Mouse (Mus musculus) spleen, postnatal 10 days (tissue): ENCODE measurements at regions not wholly inside any gene's neighbourhood (a gene's known extent, or its start where the extent isn't known, plus 50 kb on each side); places are given as distances from the start of the nearest gene placed in this dataset.
A peak's percentile ranks its signal among the peaks of the same experiment; 100 is the strongest.

Source experiments
- DNase-seq, 2 experiments: peaks; one replicate each; pipeline ENCODE4 v3.0.0; 2021 to 2022; ENCODE audit warnings: low spot score in 2 of 2

DNA sequence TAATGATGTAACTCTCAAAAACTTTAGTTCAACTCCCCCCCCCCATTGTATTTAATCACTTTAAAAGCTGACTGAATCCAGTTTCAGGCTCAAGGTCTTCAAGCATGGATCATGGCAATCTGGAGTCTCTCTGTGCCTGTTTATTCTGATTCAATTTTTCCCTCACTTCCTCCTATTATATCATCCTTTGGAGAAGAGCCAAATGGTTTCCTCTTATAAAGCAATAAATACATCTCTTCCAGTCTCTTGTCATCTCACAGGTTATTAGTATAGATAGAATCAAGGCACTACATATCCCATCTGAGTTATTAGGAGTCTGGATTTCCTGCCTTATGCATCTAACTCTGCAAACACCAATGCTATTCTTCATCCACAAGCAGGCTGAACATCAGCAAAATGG lies 530.2 kb upstream of the Pdcd1 start:
- DNase-seq = no peak

DNA sequence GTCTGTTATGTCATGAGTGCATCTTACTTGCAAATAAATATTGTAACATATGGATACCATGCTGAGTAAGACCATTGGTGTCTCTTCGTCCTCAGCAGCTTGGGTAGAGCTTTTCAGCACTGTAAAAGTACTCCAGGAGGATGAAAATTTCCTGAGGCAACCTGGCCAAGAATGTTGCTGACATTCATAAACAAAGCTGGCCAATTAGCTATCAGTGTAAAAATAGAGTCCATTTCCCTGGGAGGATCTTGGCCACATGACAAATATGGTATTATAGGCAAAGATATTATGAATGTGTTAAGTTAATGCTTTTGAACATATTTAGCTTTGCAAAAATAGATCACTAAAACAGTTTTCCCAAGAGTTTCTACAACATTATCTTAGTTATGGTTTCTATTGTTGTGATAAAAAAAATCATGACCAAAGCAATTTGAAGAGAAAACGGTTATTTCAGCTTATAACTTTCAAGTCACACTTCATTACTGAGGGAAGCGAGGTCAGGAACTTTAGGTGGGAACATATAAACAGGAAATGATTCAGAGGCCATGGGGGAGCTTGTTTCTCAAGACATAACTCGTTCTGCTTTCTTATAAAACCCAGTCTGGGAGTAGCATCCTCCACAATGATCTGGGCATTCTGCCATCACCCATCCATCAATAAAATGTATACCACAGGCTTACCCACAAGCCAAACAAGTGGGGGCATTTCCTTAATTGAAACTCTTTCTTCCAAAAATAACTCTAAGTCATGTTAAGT lies 529.5 kb upstream of the Pdcd1 start:
- no peak for DNase-seq

DNA sequence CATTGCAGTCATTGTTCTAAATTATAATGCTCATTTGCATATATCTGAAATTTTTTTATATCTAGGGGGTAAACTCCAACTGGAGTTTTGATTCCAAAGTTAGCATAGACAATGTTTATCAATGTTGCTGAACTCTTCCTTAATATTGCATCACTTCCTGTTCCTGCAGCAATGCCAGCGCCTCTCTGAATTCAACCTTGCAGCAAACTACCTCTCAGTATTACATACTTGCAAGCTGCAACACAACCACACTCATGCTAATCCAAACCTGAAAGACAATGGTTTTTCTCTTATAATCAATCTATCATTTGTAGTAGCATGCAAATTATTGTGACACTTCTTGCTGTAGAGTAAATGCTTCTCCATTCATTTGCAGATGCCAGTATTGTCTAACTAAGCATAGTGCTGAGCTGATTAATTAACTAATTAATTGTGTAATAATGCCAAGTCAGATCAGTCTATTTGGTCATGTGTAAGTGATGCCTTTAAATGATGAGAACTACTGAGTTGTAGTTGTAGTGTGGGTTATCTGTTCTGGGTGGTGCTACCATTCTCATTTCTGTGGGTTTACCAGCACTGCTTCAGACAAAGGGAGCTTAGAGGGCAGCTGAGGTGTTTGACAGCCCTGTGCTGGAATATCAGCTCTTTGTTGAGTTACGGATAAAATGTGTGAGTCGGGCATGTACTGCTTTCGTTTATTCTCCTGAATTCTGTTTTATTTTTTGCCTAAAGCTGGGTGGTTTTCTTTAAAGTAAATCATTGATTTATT lies 480.6 kb upstream of the Pdcd1 start:
- DNase-seq = no peak

DNA sequence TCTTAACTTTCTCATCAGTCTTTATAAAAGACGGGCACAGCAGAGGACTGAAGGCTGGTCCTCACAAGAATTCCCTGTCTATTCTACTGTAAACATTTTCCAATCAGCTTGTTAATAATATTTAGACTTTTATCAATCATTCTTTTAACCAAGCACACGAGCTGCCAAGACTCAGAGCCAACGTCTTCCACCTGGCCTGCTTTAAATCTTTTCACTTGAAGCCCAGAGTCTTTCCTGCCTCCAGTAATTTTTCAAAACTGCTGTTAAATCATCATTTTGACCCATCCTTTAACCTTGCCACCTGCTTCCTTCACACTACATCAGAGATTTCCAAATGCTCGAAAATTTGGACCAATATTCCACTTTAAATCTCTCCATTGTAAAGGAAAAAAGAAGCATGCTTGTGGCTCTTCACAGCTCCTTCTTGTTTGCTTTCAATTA lies 451.7 kb upstream of the Pdcd1 start:
- DNase-seq = no peak

DNA sequence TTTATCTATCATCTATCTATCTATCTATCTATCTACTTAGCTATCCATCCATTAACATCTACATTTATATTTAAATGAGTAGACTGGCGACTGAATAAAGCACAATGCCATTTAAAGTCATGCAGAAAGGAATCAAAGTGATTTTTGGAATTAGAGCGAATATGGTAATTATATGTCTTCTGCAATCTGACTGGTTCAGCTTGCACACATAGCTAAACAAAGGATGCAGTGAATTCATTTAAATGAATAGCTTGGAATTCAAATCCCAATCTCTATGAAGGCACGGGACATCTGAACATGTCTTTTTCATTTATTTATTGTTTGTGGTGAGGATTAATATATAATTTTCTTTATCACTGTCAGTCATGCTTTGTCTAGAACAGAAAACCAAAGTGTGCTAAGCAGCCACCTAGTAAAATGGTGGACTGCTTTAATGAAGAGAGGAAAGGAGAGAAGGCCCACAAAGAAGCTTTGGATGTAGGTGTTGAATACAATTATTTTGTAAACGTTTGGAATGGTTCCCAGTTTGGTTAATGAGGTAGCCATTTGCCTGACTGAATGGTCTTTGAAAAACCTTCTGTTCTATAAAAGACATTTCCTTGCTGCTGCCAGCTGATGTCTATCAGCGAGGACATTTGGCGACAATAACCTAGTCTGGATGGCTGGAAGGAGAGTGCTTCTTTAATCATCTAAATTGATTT lies 451.2 kb upstream of the Pdcd1 start:
- no peak for DNase-seq

DNA sequence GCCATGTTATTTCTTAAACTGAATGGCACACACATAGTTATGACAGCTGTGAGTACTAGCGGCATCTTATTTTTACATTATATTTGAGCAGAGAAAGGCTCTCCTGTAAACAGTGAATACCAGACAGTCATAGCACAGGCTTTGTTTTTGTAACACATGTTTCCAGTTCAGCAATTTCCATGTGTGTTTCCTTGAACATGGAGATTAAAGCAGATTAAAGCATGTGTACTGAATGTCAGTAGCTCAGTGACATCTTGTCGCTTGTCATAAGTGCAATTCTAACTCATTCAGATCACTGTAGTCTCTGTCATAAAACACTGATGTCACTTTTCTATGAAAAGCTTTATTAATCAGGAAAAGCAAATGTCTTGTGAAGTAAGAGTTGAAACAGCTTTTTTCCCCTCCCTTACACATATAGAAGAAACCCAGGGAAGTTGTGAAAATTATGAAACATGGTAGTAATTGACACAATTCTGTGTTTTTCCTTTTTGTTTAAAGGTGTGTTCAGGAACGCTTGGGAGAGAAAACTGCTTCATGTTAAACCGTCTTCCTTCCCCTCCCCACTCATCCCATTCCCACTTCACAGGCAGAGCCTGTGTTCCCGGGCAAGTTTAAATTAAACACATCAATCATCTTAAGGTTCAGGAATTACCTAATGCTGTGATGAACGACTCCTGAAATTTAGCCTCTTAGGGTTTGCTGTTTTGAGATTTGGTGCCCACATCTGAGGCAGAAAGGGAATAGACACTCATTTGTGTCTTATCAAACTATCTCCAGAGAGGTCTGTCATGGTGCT lies 449.9 kb upstream of the Pdcd1 start:
- DNase-seq = no peak

DNA sequence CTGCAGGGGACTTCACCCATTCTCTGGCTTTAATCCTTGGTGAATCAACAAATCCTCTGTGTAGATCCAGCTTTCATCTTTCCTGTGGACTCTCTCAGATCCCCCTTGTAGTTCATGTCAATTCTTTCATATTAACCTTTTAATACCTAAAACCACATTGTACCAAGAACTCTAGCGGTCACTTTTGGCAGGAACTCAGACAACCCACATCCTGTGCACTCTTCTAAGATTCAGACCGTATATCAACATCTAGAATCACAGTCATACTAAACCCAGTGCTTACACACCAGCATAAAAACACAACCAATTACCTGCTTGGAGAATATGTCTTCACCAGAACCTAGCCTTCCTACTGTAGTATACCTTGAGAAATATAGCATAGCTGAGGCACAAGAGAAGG lies 444.6 kb upstream of the Pdcd1 start:
- no peak for DNase-seq

DNA sequence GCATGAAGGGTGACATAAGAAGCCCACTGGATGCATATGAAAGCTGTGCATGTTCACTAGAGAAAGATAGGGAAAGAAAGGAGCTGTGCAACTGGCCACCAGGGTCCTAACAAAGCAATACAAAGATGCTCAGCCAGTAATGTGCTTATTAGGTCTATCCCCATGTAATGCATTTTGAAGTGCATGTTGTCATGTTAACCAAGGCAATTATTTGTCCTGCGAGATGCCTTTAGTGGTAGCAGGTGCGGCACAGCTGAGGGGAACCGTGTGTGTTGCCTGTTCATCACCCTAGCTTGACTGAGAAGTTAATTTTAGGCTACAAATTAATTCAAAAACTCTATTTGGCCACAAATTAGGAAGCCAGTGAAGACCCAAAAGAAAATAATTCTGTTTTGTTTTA lies 444.0 kb upstream of the Pdcd1 start:
- no peak for DNase-seq

DNA sequence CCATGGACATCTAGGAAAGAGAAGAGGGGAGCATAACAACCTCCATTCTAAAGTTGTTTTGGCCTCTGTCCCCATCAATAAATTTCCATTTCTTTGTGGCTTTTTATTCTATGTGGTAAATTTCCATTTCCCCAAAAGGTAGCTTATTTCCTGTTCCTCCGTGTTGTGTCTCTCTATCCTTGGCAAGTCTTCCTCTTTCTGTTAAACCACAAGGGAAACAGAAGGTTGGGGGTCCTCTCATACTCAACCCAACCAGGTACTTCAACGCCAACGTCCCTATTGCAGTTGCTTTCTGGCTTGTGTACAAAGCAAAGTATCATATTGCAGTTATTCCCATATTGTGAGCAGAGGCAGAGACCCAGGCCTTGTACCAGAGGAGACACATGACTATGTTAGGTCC lies 434.7 kb upstream of the Pdcd1 start:
- no peak for DNase-seq

DNA sequence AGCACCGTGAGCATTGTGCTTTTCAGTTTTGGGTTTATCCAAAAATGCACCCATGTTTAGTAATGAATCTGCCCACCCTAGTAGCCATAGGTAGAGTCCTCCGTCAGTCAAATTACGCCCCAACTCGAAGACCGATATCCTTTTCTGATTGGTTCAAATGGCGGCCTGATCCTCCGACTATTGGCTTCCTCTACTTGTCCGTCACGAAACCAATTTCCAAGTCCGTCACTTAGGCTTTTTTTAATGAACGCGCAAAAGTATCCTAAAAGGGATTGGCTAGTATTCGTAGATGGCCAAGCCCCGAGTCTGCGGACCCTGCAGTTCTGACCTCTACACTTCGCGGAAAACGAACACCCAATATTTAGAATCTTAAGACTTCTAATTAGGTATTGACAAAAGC lies 417.5 kb upstream of the Pdcd1 start:
- DNase-seq = peak in 1 of 2 experiments; percentile 25

DNA sequence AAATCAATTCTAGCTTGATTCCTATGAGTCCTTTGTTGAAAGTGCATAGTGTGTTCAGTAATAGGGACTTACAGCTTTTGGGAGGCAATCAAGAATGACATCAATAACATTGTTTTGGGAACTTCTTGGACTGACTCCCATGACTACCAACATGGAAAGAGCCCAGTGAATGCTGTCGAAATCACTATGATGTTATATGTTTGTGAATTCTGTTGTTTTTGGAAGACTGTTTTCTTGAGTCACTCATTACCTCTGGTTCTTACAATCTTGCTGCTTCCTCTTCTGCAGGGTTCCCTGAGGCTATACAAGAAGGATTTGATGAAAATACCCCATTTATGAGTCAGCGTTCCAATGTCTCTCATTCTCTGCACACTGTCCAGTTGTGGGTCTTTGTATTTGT lies 371.4 kb upstream of the Pdcd1 start:
- no peak for DNase-seq

DNA sequence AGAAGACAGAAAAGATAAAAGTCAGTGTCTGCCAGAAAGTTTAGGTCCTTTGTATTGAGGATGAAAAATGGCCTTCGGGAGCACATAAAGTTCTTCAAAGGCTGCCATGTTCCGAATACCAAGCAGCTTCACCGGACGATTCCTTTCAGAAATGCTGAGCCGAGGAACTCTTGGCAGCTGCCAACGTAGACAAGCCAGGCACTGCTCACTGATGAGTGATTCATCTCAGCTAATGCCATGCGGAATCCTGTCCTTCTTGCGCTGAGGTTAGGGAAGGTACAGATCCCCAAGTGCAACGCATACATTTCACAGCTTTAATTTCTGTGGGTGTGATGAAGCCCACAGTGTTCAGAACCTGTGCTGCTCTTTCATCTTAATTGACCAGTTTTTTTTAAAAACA lies 360.7 kb upstream of the Pdcd1 start:
- no peak for DNase-seq

DNA sequence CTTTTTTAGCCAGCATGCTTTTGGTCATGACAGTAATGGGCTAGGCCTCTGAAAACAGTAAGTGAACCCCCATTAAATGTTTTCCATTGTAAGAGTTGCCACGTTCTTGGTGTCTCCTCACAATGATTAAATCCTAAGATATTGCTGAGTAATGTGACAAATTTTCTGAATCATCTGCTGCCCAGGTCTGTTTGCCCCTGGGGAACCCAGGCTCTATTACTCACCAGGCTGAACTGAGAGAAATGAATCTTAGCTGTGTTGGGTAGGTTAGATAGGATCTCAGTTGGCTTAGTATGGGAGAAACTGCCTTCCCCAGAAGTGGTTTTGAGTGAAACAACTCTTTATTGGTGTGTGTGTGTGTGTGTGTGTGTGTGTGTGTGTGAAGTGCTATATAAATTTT lies 314.3 kb upstream of the Pdcd1 start:
- no peak for DNase-seq

DNA sequence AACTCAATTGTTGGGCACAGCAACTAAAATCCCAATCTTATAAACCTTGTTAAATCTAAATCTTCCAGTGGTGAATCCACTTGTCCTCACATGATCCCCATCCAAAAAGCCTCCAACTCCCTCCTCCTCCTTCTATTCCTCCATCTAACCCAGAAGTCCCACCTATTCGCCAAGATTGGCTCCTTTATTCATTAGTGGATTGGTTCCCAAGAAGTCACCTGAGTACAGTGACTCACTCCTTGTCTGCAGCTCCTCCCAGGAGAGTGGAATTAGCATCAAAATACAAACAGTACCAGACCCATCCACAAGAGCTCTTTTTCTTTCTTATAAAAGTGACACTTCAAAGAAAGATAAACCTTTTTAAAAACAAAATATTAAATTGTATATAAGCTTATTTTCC lies 304.6 kb upstream of the Pdcd1 start:
- no peak for DNase-seq

DNA sequence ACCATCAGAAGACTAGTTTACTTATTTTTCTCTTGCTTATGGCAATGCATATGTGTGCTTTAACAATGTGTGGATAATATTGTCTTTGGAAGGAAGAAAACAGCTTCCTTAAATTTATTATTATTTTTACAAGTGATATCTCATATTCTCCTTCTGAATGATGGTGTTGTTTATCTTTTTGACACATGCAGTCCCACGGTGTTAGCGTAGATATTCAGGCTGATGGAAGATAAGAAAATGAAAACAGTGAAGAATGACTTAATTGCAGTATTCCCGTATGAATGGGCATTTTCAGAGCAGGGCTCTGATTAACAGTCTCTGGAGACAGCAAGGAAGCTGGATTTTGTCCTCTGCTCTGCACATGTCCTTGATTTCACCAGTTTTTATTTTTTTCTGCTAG lies 303.5 kb upstream of the Pdcd1 start:
- no peak for DNase-seq

DNA sequence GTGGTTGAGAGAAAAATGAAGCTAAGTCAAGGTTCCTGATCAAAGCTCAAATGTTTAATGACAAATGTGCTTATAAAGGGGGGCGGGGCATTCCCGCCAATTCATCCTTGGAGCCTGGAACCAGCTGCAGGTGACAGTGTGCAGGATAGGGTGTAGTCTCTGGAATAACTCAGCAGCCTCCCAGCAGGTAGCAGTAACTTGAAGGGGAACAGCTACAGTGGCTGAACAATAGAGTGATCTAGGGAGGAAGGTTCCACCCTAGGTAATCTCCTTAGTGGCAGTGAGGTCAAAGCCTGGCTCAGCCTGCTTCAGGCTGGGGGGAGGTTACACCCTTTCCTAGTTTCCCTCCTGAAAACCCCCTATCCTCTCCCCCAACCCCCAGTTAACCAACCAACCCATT lies 290.2 kb upstream of the Pdcd1 start:
- DNase-seq = no peak

DNA sequence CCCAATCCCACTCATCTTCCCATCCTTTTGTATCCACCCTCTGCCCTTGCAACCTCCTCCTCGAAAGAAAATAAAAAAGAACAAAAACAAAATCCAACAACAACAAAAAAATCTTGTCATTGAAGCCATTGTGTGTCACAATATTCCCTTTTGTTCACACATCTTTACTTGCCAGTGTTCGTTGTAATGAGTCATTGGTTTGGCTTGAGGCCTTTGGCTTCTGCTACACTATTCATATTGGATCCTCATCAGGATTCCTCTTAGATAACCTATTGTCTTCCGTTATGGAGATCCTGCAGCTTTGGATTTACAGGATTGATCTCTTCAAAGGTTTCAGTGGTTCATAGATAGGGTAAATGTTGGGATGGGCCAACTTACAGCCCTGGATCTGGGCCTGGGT lies 288.9 kb upstream of the Pdcd1 start:
- no peak for DNase-seq

DNA sequence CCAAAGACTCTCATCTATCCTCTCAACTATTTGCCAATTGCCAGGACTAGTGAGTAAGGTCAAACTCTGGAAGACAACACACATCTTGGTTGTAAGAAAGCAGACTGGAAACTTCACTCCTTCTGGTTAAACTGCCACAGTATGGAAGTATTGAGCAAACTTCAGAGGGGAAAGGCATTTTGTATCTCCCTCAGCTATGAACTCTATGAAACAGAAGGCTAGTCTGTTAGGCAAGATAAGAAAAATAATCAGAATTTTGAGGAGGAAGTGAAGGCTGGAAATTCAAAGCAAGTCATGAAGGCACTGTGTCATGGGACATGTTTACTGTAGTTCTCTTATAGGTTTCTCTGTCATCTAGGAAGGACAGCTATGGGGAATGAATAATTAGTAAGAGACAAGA lies 265.7 kb upstream of the Pdcd1 start:
- no peak for DNase-seq

DNA sequence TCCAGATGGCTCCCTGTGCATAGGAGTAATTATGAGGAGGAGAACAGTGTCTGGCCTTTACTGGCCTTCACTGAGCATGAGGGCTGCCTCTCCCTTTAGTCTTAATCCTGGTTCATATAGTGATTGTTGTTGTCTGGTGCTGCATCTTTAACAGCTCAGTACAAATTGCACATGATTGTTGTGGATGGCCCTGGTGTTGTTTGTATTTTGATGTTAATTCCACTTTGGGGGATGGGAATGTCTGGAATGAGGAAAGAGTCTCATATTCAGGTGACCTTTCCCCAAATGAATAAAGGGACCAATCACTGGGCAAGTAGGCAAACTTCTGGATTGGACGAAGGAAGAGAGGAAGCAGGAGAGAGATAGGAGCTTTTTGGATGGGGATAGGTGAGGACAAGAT lies 246.0 kb upstream of the Pdcd1 start:
- DNase-seq = no peak

DNA sequence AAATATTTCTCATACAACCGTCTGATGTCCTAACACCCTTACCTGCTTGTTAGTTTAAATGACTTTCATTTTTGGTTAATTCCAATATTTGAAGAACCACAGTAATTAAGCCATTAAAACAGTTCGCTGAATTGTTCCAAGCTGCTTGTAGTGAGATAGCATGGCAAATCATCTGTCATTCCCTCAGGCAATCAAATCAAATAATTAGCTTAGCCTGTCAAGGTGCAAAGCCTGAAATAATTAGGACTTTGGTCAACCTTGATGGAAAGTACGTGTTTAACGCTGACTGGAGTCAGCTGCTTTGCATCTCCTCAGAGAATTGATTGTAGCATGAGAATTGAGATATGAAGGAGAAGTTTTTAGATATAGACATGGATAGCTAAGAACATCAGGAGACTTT lies 220.2 kb upstream of the Pdcd1 start:
- DNase-seq = no peak

DNA sequence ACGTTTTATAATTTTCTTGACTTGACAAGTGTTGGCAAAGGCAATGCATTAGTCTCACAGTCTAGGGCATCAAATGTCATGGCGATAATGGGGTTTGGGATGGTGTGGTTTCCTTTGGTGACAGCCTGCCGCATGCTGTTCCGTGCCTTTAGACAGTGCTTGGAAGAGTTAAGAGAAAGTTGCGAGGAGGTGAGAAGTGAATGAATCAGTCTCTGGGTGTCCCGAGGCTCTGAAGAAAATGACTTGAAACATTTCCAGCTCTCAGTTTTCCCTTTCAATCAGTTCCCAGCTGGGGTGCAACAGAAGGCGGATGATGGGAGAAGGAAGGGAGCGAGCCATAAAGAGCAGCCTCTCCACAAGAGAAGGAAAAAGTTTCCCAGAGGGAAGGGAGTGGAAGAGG lies 211.0 kb upstream of the Pdcd1 start:
- no peak for DNase-seq

DNA sequence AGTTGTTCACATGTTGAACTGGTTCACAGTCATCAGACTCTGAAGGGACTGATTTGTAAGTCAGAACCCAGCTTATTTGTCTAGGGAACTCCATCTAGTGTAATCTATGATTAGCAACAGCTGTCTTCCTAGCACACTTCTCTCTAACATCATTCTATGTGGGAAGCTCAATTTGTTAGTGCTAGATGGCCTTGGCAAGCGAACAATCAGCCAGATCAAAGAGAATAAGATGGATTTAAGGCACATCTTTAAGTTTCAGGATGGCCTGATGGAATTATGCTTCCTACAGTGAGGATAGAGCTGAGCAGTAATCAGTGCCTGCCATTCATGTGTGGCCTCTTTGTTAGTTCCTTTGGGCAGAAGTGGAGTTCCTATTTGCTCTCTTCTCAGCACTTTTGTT lies 183.1 kb upstream of the Pdcd1 start:
- DNase-seq = no peak
